Mouse (Mus musculus): ENCODE measurements around the gene Fxyd3. TPM values are rescaled to one million over a fixed set of nuclear protein-coding genes. Genes with fewer than 3 reads are reported as not detected.

Fxyd3 gene
- polyA plus RNA-seq, 1 experiment from 2014 or later, result 19.0 TPM

DNA sequence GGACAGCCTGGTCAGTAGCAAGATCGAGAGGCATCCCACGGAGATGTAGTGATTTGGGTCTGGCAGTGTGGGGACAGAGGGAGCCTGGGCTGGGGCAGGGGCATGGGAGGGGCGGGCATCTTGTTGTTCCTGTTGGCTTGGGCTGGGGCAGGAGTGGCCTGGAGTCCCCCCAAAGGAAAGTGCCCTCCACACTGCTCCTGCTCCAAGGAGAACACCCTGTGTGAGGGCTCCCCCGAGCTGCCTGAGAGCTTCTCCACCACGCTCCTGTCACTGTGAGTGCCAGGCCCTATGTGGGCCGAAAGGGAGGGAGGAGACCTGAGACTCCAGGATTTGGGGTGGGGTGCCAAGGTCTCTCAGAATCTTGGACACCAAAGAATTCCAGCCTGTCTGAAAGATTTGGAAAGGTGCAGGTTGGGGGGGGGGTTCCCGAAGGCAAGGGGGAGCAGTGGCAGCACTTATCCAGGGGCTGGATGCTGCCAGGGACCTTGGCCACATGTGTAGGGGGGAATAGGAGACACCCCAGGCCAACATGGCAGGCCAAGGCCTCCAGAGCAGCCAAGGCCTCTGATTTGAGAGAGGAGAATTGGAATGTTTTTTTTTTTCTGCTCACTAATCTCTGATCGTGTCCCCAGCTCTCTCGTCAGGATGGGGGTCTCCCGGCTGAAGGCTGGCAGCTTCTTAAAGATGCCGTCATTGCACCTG lies 16.4 kb downstream of the Fxyd3 start:
- no peak overlapping the region for H3K9ac ChIP-seq (replicated peaks; ENCODE audit: low read length)
- no peaks in the 10 kb centered on the region for H3K36me3 ChIP-seq (ENCODE audit: insufficient read depth, low read length)
- H3K9me3 ChIP-seq (ENCODE audit: low read length), result no peaks in the 10 kb centered on the region
- no peak overlapping the region for H3K4me2 ChIP-seq (replicated peaks; ENCODE audit: low read depth, low read length)
- ATAC-seq (ENCODE audit: low FRiP score, low TSS enrichment), result no peak
- no peak overlapping the region for H3K4me3 ChIP-seq (ENCODE audit: low read length)
- no peaks in the 10 kb centered on the region for H3K27me3 ChIP-seq (ENCODE audit: insufficient read depth, low read length)
- 75% methylated on average over 11 of the region's 11 CpGs for WGBS
- H3K4me1 ChIP-seq (ENCODE audit: insufficient read depth, low read length), result peaks cover 5% of the 10 kb centered on the region
- no peak overlapping the region for H3K27ac ChIP-seq (ENCODE audit: low read length)

DNA sequence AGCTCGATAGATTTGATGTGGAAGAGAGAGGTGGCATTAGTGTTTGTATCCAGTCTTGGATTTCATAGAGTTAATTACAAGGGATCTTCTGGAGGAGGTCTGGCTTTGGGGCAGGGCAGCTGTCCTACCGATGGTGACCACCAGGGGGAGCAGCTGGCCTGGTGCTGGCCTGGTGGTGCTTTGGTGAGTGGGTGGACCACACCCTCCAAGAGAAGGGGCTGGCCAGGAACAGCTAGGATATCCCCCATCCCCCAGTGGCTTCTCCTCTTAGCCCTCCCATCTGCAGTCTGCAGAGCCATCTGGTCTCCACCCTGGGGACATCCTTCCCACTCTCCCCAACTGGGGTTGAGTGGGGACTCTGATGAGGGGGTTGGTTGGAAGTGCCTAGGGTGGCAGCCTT lies 17.4 kb downstream of the Fxyd3 start, which contains the start of gene Lgi4:
TSS of gene Lgi4 (plus strand) at position 235 of the 400 bp plus-strand sequence.
- Histone ChIP-seq H3K9me3 (ENCODE audit: low read length) (no peaks in the 10 kb centered on the region), H3K4me3 (ENCODE audit: low read length) (no peak within 1 kb of the TSS), H3K27me3 (ENCODE audit: insufficient read depth, low read length) (peaks cover 6% of the 10 kb centered on the region; the same call in 1 of the 2 replicates), H3K27ac (ENCODE audit: low read length) (no peak within 1 kb of the TSS), H3K9ac (replicated peaks; ENCODE audit: low read length) (no peak within 1 kb of the TSS), H3K4me1 (ENCODE audit: insufficient read depth, low read length) (peaks cover 14% of the 10 kb centered on the region), H3K4me2 (replicated peaks; ENCODE audit: low read depth, low read length) (no peak within 1 kb of the TSS), H3K36me3 (ENCODE audit: insufficient read depth, low read length) (no peaks in the 10 kb centered on the region)
- 3% methylated on average over 2 of the region's 2 CpGs for WGBS
- ATAC-seq (ENCODE audit: low FRiP score, low TSS enrichment), result peak; percentile 44

DNA sequence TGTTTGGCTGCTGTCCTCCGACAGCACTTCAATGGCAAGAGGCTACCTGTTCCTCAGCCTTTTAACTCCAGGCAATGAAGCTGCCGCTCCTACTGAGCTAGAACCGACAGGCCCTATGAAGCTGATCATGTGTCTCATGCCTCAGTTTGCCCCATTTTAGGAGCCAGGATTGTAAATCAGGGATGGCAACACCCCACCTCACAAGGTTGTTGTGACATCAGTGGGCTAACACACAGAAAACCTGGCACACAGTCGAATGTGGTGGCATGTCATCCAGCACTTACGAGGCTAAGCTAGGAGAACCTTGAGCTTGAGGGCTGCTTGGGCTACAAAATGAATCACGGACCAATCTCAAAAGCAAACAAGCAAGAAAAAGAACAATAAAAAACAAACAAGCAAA lies 18.3 kb downstream of the Fxyd3 start:
- WGBS, result 85% methylated on average over 6 of the region's 6 CpGs
- no peak for ATAC-seq (ENCODE audit: low FRiP score, low TSS enrichment)
- no peak overlapping the region for H3K4me2 ChIP-seq (replicated peaks; ENCODE audit: low read depth, low read length)
- no peaks in the 10 kb centered on the region for H3K9me3 ChIP-seq (ENCODE audit: low read length)
- peaks cover 15% of the 10 kb centered on the region for H3K27me3 ChIP-seq (ENCODE audit: insufficient read depth, low read length)
- peaks cover 19% of the 10 kb centered on the region for H3K4me1 ChIP-seq (ENCODE audit: insufficient read depth, low read length)
- H3K9ac ChIP-seq (replicated peaks; ENCODE audit: low read length), result no peak overlapping the region
- H3K27ac ChIP-seq (ENCODE audit: low read length), result no peak overlapping the region
- H3K4me3 ChIP-seq (ENCODE audit: low read length), result no peak overlapping the region
- no peaks in the 10 kb centered on the region for H3K36me3 ChIP-seq (ENCODE audit: insufficient read depth, low read length)

DNA sequence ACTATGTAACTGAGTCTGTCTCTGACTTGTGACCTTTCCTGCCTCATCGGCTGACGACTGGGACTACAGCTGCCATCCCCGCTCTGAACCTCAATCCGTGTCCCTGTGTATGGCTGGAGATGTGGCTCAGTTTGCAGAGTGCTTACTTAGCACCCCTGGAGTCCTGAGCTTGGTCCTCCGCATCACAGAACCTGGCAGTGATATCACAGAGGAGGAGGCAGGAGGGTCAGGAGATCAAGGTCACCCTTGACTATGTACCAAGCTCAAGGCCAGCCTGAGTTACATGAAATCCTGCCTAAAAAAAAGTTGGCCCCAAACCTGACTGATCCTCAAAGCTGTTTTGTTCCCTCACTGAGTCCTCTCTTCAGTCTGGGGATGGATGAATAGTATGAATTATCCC lies 18.8 kb downstream of the Fxyd3 start:
- Histone ChIP-seq H3K9me3 (ENCODE audit: low read length) (no peaks in the 10 kb centered on the region), H3K36me3 (ENCODE audit: insufficient read depth, low read length) (no peaks in the 10 kb centered on the region), H3K27ac (ENCODE audit: low read length) (no peak overlapping the region), H3K4me1 (ENCODE audit: insufficient read depth, low read length) (peaks cover 24% of the 10 kb centered on the region), H3K27me3 (ENCODE audit: insufficient read depth, low read length) (peaks cover 19% of the 10 kb centered on the region), H3K4me3 (ENCODE audit: low read length) (no peak overlapping the region), H3K4me2 (replicated peaks; ENCODE audit: low read depth, low read length) (no peak overlapping the region), H3K9ac (replicated peaks; ENCODE audit: low read length) (no peak overlapping the region)
- no peak for ATAC-seq (ENCODE audit: low FRiP score, low TSS enrichment)
- 62% methylated on average over 5 of the region's 5 CpGs for WGBS

DNA sequence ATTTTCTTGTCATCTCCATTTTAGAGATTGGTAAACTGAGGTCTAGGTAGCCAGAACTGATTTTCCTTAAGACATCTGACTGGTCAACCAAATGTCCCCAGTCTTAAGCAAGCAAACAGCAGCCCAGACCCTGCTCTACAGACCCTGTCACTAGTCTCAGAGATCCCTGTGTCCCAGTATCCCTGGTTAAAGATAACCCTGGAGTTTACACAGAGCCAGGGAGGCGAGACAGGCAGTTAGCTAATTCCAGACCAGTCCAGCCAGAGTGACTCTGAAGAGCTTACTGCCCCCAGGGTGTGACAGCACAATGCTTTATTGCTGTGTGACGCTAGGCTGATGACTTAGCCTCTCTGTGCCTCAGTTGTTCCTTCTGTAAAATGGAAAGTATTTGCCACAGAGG lies 19.4 kb downstream of the Fxyd3 start, which contains the start of gene Fxyd1:
TSS of gene Fxyd1 (minus strand) at position 129 of the 400 bp plus-strand sequence.
- Histone ChIP-seq H3K9ac (replicated peaks; ENCODE audit: low read length) (no peak within 1 kb of the TSS), H3K36me3 (ENCODE audit: insufficient read depth, low read length) (no peaks in the 10 kb centered on the region), H3K27me3 (ENCODE audit: insufficient read depth, low read length) (peaks cover 26% of the 10 kb centered on the region), H3K4me3 (ENCODE audit: low read length) (no peak within 1 kb of the TSS), H3K4me2 (replicated peaks; ENCODE audit: low read depth, low read length) (no peak within 1 kb of the TSS), H3K9me3 (ENCODE audit: low read length) (no peaks in the 10 kb centered on the region), H3K4me1 (ENCODE audit: insufficient read depth, low read length) (peaks cover 31% of the 10 kb centered on the region), H3K27ac (ENCODE audit: low read length) (no peak within 1 kb of the TSS)
- no peak for ATAC-seq (ENCODE audit: low FRiP score, low TSS enrichment)
- 80% methylated on average over 2 of the region's 2 CpGs for WGBS

DNA sequence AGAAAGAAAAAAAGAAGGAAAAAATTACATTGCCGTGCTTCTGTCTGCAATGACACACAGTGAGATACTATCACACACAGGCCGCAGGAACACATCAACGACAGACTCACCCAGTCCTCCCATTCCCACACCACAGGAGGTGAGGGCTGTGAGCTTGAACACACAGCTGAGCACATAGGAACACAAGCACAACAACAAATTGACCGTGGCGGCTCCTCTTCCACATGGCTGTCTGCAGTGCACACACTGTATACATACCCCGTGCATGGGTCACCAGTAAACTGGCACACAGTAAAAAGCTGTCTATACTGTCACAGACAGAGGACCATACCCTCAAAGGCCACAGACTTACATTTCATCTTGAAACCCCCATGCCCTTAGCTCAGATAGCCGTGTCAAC lies 20.1 kb downstream of the Fxyd3 start:
- Histone ChIP-seq H3K4me3 (ENCODE audit: low read length) (no peak overlapping the region), H3K36me3 (ENCODE audit: insufficient read depth, low read length) (no peaks in the 10 kb centered on the region), H3K27me3 (ENCODE audit: insufficient read depth, low read length) (peaks cover 32% of the 10 kb centered on the region), H3K9me3 (ENCODE audit: low read length) (no peaks in the 10 kb centered on the region), H3K9ac (replicated peaks; ENCODE audit: low read length) (no peak overlapping the region), H3K27ac (ENCODE audit: low read length) (no peak overlapping the region), H3K4me1 (ENCODE audit: insufficient read depth, low read length) (peaks cover 37% of the 10 kb centered on the region), H3K4me2 (replicated peaks; ENCODE audit: low read depth, low read length) (no peak overlapping the region)
- ATAC-seq (ENCODE audit: low FRiP score, low TSS enrichment), result no peak
- 66% methylated on average over 7 of the region's 7 CpGs for WGBS

DNA sequence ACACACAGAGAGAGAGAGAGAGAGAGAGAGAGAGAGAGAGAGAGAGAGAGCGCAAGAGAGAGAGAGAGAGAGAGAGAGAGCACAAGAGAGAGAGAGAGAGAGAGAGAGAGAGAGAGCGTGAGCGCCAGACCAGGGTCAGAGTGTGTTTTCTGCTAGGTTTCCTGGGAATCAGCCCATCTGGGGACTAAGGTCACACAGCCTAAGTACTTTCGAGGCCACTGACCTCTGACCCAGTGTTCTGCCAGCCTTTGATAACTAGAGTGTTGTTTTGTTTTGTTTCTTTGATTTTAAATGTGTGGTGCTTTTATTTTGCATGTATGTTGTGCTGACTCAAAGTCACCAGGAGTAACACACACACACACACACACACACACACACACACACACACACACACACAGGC lies 20.6 kb downstream of the Fxyd3 start:
- Histone ChIP-seq H3K27me3 (ENCODE audit: insufficient read depth, low read length) (peaks cover 38% of the 10 kb centered on the region), H3K4me3 (ENCODE audit: low read length) (no peak overlapping the region), H3K4me1 (ENCODE audit: insufficient read depth, low read length) (peaks cover 40% of the 10 kb centered on the region), H3K27ac (ENCODE audit: low read length) (no peak overlapping the region), H3K4me2 (replicated peaks; ENCODE audit: low read depth, low read length) (no peak overlapping the region), H3K9ac (replicated peaks; ENCODE audit: low read length) (no peak overlapping the region), H3K9me3 (ENCODE audit: low read length) (no peaks in the 10 kb centered on the region), H3K36me3 (ENCODE audit: insufficient read depth, low read length) (no peaks in the 10 kb centered on the region)
- 44% methylated on average over 3 of the region's 4 CpGs for WGBS
- no peak for ATAC-seq (ENCODE audit: low FRiP score, low TSS enrichment)

DNA sequence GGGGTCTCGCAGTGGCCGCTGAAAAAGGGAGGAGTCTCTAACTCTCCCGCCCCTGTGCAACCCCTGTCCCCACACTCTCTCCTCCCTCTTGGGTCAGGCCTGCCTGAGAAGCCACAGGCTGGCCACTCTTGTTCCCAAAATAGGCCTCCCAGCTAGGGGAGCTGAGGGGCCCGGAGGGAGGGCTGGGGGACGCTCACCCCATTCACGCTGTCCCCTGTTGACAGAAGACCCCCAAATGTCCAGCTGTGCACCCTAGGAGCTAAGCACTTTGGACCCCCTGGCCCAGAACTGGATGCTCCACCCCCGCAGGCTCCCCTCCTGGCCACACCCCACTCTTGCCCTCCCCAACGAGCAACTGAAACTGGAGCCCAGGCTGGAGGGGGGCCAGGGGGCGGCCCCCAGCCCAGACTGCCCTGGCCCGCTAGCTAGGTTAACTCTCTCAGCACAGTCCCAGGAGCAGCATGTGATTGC lies 21.1 kb downstream of the Fxyd3 start:
- peak overlapping the region; percentile 48 for H3K4me2 ChIP-seq (replicated peaks; ENCODE audit: low read depth, low read length)
- H3K27ac ChIP-seq (ENCODE audit: low read length), result peak overlapping the region; percentile 73
- peaks cover 40% of the 10 kb centered on the region for H3K4me1 ChIP-seq (ENCODE audit: insufficient read depth, low read length)
- peak; percentile 85 for ATAC-seq (ENCODE audit: low FRiP score, low TSS enrichment)
- WGBS, result 7% methylated on average over 9 of the region's 10 CpGs
- H3K9ac ChIP-seq (replicated peaks; ENCODE audit: low read length), result peak overlapping the region; percentile 59
- no peaks in the 10 kb centered on the region for H3K9me3 ChIP-seq (ENCODE audit: low read length)
- H3K4me3 ChIP-seq (ENCODE audit: low read length), result peak overlapping the region; percentile 34
- no peaks in the 10 kb centered on the region for H3K36me3 ChIP-seq (ENCODE audit: insufficient read depth, low read length)
- H3K27me3 ChIP-seq (ENCODE audit: insufficient read depth, low read length), result peaks cover 43% of the 10 kb centered on the region

DNA sequence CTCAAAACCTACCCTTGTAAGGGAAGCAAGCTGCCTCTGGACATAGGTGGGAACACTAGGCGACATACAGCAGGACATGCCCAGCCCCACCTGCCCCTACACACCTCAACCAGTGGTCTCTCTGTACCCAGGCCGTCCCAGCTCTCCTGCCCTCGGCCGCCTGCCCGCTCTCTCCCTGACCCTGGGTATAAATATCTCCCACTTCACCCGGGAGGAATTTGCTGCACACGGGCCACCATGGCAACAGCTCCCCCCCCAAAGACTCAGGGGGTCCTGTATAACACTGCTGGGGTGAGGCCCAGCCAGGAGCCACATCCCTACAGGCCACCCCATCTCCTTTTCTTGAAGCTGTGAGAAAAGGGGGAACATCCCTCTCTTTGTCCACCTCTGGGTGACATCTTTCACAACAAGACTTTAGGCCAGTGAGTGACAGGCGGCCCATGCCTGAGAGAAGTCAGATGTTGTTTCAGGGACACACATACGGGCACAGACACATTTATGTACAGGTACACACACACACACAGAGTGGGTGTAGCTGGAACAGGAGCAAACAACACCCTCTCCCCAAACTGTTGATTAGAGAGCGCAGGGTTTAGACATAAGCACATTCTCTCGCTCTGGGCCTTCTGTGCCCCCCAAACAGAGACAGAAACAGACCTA lies 21.7 kb downstream of the Fxyd3 start:
- ATAC-seq (ENCODE audit: low FRiP score, low TSS enrichment), result no peak
- Histone ChIP-seq H3K27me3 (ENCODE audit: insufficient read depth, low read length) (peaks cover 49% of the 10 kb centered on the region), H3K4me3 (ENCODE audit: low read length) (peak overlapping the region; percentile 34), H3K36me3 (ENCODE audit: insufficient read depth, low read length) (no peaks in the 10 kb centered on the region), H3K9ac (replicated peaks; ENCODE audit: low read length) (peak overlapping the region; percentile 59), H3K27ac (ENCODE audit: low read length) (peak overlapping the region; percentile 73), H3K9me3 (ENCODE audit: low read length) (no peaks in the 10 kb centered on the region), H3K4me2 (replicated peaks; ENCODE audit: low read depth, low read length) (peak overlapping the region; percentile 48), H3K4me1 (ENCODE audit: insufficient read depth, low read length) (peaks cover 43% of the 10 kb centered on the region)
- 43% methylated on average over 11 of the region's 11 CpGs for WGBS

DNA sequence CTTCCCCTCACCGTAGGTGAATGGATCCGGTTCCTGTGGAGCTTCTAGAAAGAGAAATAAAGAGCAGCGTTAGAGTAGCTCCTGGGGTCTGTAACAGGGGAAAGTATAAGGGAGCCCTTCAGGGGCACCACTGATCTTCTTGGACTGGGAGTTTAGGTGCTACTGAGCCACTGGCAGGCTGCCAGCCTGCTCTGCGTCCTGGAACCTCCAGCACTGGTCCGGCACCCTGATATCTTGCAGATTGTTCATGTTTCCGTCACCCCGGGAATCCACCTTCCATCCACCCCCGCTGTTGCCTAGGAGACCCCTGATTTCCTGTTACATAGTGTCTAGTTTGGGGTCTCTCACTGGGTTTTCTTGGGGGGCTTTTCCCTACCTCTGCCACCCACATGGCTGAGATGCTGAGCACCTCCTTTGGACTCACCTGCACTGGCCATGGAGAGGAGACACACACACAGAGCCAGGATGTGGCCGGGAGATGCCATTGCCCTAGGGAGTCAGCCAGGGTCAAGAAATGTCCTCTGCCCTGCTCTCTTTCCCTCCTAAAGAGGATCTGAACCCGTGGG lies 22.5 kb downstream of the Fxyd3 start:
- no peak overlapping the region for H3K9ac ChIP-seq (replicated peaks; ENCODE audit: low read length)
- H3K27ac ChIP-seq (ENCODE audit: low read length), result no peak overlapping the region
- peaks cover 57% of the 10 kb centered on the region for H3K27me3 ChIP-seq (ENCODE audit: insufficient read depth, low read length)
- H3K36me3 ChIP-seq (ENCODE audit: insufficient read depth, low read length), result no peaks in the 10 kb centered on the region
- ATAC-seq (ENCODE audit: low FRiP score, low TSS enrichment), result no peak
- H3K4me2 ChIP-seq (replicated peaks; ENCODE audit: low read depth, low read length), result no peak overlapping the region
- H3K4me3 ChIP-seq (ENCODE audit: low read length), result no peak overlapping the region
- peaks cover 49% of the 10 kb centered on the region for H3K4me1 ChIP-seq (ENCODE audit: insufficient read depth, low read length)
- 24% methylated on average over 10 of the region's 10 CpGs for WGBS
- H3K9me3 ChIP-seq (ENCODE audit: low read length), result no peaks in the 10 kb centered on the region

Measured in kidney, embryonic 16.5 days (tissue).